Mouse (Mus musculus) A20 (cell line): ENCODE measurements around the gene Thoc6.

ENCODE experiments used
- DNase-seq: peaks from one replicate; pipeline ENCODE4 v3.0.0-alpha.2; 2011; ENCODE audit warnings: low read depth, low spot score

Thoc6 gene

DNA sequence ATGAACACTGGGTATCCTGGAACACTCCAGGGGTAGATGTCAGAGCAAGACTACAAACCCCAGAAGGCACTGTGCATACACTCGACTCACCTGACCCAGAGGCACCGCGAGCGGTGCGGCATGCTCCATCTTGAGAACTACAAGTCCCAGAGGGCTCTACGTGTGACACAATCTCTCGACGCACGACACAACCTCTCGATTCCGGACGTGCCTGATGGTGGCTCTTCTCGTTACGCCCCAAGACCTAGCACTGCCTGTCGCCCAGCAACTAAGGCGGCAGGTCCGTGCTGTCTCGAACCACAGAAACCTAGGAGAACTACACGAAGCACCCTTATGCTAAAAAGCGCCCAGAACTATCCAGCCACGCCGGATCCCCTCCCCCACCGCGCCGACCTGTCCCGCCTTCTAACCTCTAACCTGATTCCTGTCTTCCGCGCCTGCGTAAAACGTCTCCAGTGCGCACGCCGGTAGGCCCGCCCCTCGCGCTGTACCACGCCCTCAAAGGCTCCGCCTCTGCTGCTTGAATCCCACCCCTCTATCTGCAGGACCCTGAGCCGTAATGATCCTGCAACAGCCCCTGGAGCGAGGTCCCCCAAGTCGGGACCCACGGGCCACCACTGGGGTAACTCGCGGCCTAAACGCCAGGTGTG is at the start of gene Thoc6, which contains the start of gene Hcfc1r1:
Gene Thoc6 (minus strand): TSS at position 459 of the 650 bp plus-strand sequence.
Gene Hcfc1r1 (plus strand): TSS at position 173 of the 650 bp plus-strand sequence.
- DNase-seq, result peak; percentile 98

DNA sequence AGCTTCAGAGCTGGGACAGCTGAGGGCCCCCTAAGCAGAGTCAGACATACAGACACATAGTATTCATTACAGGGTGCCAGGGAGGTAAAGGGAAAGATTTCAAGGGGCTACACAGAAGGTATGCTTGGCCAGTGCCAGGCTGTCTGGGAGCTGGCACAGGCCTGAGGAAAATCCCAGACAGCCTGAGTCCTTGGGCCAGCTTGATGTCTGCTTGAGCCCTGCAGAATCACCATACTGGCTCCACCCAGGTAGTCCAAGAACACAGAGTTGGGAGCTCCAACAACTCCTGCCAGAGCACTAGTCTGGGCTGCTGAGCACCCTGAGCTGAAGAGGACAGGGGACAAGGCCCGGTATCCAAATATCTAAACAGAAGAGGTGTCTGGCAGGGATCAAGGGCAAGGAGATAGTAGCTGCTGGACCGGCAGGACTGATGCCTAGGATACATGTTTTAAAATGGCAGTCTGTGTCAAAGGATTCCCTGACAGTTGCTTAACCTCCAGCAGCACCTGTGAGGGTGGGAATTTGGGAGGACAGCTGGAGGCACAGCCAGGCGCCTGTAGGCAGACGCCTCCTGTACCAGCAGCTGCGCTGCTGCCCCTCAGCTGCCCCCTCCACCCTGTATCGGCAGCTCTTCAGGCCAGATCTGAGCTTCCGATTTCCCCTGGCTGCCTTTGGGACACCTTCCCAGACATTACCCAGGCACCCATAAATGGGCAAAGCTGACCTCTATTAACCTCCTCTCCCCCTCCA is 48.9 kb upstream of the Thoc6 start, which contains the start of gene 1520401A03Rik:
Gene 1520401A03Rik (minus strand): TSS at position 408 of the 750 bp plus-strand sequence.
- no peak for DNase-seq

DNA sequence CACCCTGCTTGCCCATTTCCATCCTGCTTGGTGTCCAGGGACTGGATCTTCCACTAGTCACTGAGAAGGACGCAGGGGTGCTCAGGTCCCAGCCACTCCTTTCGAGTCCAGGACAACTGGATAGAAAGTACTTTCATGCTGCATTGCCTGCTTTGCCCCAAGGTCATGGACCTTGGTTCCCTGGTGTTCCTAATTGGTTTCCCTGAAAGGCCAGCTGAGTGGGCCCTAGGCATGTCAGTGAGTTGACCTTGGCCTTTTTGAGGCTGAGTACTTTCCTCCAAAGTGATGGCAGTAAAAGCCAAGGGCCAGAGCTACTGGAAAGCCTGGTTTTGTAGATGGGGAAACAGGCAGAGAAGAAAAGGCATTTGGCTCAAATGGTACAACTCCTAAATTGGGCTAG is 48.2 kb upstream of the Thoc6 start:
- DNase-seq, result no peak

DNA sequence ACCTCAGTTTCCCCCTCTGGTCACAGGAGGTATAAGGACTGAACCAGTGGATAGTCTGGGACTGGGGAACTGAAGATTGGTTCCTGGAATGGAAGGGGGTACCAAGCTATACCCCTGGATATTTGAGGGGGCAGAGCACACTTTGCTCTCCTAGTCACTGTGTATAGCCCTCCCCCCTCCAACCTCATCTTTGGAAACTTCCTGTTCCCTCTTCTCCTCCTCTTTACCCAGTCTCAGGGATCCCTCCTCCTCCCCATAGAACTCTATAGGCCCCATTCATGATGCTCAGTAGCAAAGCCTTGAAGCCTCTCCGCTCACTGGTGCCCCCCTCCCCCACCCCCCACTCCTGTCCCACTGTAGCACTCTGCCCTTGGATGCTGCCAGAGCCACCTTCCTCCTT is 45.8 kb upstream of the Thoc6 start:
- DNase-seq, result no peak

DNA sequence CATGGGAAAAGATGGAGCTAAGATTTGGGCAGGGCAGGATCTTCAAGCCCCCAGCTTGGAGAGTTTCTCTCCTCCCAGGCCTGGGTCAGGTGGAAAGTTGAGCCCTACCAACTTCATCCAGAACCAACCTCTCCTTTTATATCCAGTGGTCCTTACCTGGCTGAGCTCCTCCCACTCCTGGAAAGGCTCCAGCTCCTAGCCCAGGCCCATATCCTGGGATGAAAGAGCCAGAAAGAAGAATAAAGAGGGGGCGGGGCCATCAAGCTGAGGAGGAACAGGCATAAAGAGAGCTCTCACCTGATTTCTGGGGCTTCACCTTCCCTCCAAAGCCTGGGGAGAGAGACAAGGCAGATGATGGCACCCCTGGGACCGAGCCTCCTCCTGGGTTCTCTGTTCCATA is 43.3 kb upstream of the Thoc6 start:
- no peak for DNase-seq

DNA sequence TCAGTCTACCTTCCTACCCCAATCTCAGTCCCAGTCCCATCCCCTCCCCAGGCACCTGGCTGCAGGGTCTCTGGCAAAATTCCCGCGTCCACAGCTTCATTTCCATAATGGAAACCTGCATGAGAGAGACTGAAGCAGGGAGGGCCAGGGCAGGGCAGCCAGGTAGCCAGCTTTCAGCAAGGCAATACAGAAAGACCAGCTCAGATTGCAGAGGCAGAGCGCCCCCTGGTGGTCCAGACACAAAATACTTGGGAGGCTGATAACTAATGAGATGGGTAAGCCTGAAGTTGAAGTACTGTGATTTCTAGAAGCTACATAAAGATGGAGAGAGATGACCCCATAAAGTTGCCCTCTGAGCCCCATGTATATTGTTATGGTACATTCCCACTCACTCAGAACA is 32.5 kb upstream of the Thoc6 start:
- DNase-seq, result peak; percentile 73

DNA sequence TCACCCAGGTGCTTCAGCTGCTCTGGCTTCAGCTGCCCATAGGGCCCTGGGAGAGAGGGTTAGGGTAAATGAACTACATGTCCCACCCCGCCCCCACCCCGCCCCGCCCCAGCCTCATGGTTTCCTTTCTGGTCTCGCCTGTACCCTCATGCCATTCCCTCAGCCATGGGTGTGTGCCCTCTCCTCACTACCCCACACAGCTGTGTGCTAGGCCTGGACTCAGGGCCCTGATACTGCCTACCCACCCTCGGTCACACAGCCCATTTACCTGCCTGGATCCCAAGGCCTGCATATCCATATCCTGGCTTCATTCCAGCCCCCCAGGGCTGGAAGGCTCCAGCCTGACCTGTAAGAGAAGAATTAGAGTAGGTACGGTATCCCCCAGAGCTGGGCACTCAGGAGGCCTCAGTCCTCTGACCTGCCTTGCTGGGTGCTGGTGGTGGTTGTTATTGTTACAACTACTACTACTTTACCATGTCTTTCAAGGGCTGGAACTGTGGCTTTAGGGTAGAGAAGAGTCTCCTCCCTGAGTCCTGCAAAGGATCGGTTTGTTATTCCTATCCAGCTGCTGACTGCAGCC is 31.9 kb upstream of the Thoc6 start:
- DNase-seq, result no peak

DNA sequence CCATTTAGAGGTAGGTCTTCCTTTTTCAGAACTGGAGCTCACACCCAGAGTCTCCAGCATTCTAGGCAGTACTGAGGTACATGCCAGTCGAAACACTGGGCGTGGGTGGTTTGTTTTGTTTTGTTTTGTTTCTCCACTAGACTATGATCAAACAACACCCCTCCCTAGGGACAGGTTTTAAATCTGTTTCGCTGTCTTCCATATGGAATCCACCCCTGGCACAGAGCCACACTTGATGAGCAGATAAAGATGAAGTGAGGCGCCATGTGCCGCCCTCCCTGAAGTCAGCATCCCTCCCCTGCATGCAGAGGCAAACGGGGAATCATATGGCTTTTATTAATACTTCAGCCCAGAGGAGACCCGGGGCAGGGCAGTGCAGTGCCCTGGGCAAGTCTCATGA is 31.1 kb upstream of the Thoc6 start:
- no peak for DNase-seq

DNA sequence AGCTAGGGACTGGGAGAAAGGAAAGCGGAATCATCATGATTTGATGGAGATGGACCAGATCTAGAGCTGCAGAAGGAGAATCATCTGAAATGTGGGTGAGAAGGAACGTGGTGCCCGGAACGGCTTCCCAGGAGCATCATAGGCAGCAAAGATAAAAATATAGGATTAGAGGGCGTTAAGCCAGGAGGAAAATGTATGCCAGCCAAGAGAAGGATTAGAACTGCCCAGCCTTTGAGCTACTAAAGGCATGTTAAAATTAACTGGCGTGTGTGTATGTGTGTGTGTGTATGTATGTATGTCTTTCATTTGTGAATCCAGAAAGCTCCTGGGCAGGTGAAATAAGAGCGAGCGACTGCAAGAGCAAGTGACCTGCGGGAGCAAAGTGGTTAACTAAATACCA is 29.6 kb upstream of the Thoc6 start:
- no peak for DNase-seq

DNA sequence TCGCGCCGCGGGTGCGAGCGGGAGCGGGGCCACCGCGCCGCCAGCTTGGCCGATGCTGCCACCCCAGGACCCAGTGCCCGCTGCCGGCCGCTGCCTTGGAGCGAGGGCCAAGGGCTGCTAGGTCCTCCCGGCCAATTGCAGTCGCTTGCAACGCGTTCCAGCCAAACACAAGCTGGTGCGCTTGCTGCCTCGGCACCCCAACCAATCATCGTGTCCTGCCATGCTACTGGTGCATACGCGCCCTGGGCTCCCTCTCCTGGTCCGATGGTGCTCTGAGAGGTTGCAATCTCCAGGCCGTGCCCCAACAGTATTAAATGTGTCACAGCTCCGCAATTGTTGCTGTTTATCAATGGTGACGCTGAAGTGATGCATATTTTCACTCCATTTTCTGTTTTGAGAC is 26.4 kb upstream of the Thoc6 start:
- DNase-seq, result peak; percentile 90

DNA sequence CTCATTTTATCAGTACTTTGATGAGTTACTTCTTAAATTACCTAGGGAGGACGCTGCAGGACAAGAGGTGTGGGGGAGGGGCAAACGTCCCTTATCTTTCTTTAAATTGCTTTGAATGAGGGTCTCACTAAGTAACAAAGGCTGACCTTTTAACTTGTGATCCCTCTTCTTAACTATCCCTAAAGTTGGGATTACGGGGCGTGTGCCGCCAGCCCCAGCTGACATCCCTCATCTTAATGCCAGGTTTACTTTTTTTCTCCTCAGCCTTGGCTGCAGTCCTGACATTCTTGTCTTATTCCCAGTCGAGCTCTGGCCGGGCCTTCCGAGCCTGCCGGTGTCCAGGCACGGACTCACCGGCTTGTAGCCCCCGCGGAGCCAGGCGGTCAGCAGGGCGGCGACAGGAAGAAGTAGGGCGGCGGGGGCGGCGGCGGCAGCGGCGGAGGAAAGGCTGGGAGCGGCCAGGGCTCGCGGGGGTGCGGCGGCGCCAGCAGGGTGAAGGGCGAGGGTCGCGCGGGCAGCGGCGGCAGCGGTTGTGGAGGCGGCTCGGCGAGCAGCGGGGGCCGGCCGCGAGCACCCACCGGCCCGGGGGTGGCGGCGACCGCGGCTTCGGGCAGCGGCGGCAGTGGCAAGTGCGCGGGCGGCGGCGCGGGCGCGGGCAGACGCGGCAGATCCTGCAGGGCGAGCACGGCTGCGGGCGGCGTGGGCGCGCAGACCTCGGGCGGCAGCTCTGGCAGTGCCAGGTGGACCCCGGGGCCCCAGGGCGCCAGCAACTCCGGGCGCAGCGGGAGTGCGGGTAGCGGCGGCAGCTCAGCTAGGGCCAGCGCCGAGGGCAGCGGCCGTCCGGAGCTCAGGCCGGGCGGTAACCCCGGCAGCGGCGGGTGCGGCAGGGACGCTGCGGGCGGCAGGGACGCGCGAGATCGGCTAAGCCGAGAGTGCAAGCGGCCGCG is 25.7 kb upstream of the Thoc6 start:
- DNase-seq, result peak; percentile 26

DNA sequence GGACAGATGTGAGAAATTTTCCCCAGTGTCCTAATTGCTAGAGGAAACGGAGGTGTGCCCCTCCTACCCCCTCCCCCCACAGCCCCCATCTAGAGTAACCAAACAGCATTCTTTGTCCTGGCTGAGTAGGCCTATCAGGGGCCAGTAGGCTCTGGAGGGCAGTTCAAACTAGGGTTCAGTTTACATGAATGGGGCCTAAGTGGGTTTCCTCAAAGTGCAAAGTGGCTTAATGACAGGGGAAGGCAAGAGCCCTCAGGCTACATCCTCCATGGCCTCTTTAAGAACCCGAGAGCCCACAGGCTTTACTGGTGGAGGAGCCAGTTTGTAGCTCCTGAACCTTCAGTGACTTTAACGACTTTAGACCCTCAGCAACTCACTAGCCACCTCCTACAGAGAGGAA is 22.1 kb upstream of the Thoc6 start:
- no peak for DNase-seq

DNA sequence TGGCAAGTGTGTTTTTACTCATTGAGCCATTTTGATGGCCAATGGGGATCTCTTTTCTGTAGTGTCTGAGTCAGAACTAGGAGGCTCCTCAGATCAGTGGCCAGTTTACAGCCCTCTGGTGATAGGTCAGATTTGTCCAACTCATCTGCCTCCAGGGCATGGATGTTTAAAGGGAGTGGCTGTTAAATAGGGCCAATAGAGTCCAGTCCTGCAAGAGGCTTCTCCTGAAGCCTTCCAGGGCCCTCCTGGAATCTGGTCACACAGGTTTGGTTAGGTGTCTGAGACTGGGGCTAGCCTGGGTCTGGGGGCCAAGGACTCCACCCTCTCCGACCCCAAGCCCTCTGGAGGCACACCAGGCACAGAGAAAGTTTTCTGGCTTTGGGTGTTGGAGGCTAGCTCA is 20.8 kb upstream of the Thoc6 start:
- no peak for DNase-seq

DNA sequence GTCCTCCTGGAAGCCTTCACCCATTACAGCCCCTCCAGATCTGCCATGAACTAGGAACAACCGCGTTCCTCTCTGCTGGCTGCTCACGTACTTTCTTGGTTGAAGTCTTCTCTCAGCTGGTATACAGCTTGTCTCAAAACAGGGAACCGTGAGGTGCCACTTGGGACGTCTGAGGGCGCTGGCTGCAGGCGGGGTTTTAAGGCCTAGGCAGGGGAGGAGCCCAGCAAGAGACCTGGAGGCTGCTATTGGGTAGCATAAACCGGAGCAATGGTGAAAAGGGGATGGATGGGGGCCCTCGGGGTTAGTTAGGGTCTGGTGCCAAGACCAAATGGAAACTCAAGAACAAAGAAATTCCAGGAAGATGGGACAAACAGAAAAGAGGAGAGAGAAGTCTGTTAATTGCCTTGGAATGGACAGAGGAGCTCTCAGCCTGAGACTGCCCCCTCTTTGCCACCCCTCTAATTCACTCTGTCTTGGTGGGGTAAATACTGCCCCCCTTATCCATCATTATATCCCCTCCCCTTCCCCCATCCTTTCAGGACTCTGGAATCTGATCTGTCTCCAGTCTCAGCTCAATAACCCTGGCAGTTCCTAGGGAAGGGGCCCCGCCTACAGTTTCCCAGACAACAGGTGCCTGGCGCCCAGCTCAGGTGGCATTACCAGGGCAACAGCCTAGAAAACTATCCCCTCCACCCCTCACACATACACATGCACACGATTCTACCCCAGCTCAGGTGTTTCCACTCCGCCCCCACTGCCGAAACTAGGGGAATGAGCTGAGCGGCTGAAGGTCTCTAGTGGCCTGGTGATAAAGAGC is 10.4 kb upstream of the Thoc6 start, which contains the start of gene Cldn9:
Gene Cldn9 (minus strand): TSS at position 171 of the 817 bp plus-strand sequence.
- peak; percentile 27 for DNase-seq

DNA sequence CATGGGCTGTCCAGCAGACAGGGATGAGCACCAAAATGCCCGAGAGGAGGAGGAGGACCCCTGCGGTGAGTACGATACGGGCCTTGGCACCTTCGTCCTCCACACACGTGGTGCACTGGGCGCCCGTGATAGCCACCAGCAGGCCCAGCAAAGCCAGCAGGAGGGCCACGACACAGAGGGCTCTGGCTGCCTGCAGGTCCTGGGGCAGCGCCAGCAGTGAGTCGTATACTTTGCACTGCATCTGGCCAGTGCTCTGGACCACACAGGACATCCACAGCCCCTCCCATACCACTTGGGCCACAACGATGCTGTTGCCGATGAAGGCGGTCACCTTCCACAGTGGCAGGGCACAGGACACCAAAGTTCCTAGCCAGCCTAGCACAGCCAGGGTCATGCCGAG is 9.5 kb upstream of the Thoc6 start:
- DNase-seq, result no peak

DNA sequence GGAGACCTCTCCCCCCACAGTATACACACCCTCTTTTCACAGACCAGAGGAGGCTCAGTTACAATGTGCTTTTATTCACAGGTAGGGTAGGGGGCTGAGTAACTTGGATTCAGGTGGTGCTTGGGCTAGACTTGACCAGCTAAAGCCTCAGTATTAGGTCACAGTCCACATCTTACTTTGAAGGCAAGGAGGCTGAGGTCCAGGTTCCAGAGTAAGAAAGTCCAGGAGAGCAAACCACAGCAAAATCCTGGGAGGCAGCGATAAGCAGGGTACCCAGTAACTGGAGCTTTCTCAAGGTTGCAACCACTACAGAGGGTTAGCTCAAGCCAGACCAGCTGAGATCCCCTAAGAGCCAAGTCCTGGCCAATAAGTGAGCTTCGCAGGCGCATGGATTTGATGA is 8.8 kb upstream of the Thoc6 start:
- no peak for DNase-seq

DNA sequence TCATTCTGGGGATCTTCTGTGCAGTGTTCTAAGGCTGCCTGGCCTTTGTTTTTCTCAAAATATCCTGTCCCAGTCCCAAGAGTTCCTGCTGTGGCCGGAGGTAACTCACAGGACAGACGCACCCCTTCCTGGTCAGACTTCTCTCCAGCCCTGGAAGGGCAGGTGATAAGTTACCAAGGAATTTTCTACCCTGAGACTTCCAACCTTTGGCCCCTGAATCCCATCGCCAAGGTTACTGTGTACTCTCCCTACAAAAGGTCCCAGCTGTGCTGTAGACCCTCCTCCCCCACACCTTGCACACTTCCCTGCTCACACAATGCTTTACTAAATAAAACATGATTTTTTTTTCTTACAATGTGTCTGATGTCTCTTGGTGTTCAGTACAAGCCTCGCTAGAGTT is 8.4 kb upstream of the Thoc6 start:
- DNase-seq, result no peak

DNA sequence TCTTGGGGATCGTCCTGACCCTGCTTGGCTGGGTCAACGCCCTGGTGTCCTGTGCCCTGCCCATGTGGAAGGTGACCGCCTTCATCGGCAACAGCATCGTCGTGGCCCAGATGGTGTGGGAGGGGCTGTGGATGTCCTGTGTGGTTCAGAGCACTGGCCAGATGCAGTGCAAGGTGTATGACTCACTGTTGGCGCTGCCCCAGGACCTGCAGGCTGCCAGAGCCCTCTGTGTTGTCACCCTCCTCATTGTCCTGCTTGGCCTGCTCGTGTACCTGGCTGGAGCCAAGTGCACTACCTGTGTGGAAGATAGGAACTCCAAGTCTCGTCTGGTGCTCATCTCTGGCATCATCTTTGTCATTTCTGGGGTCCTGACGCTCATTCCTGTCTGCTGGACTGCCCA is 7.4 kb upstream of the Thoc6 start:
- DNase-seq, result no peak

DNA sequence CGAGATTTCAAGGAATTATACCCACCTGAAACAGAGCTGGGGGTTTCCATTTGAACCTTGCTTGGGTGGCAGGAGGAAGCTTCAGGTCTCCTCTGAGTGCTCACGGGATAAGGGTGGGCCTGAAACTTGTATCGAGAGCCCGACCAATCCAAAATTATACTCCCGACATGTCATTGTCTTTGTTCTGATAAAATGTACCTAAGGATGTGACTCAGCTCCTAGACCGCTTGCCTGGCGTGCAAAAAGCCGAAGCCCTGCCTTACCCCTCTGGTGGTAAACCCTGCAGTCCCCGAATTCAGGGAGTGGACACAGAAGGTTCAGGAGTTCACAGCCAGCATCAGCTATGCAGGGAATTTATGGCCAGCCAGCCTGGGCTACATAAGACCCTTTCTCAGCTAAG is 6.7 kb upstream of the Thoc6 start:
- no peak for DNase-seq

DNA sequence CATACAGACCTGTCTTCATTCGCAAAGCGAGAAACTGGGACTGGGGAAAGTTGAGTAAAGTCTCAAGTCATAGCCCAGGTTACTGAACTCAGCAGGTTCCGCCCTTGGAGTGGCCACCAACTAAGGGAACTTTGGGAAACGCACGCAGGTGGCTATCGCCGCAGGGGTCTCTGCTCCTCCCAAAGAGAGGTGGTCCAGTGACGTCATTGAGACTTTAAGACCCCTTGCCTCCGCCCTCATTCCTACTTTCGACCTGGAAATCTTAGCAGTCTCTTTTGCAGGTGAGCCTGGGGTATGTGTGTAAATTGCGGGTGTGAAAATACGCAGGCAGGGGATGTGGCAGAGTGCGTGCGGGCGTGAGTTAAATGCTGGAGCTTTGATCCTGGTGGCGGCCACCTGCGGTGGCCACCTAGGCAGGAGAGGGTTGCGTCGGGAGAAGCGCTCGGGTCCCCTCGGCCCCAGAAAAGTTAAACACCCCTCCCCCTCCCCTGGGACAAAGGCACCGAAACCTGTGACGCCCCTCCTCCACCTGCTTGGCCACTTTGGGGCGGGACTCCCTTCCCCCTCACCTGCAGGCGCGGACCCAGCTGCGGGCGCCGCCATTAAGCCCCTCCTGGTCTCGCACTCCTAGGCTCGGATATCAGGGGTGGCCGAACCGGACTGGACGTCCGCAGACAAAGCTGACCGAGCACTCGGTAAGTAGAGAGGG is 5.6 kb upstream of the Thoc6 start, which contains the start of gene Cldn6:
Gene Cldn6 (plus strand): TSS at position 123 of the 709 bp plus-strand sequence.
- no peak for DNase-seq
